Mouse (Mus musculus): ENCODE results near the gene Stk17b.
A peak's percentile ranks its signal among the peaks of the same experiment; 100 is the strongest.
"Not testable (repeated sequence)": the region's sequence is repeated elsewhere in the genome, so short reads cannot be mapped to it uniquely, and the experiment has no call there.

The Stk17b gene

GRCm38 (mm10) chr1:53721353-53721752 lies 63.7 kb downstream of the Stk17b start:
- no peak for DNase-seq

GRCm38 (mm10) chr1:53720601-53721351 lies 64.2 kb downstream of the Stk17b start:
- DNase-seq = no peak

GRCm38 (mm10) chr1:53715966-53716515 lies 69.0 kb downstream of the Stk17b start:
- no peak for DNase-seq

- no peak for DNase-seq
Observed at GRCm38 (mm10) chr1:53715446-53715845, 69.6 kb downstream of the Stk17b start.

GRCm38 (mm10) chr1:53713383-53713782 lies 71.6 kb downstream of the Stk17b start:
- not testable (repeated sequence) for DNase-seq

GRCm38 (mm10) chr1:53711069-53711468 lies 74.0 kb downstream of the Stk17b start:
- no peak for DNase-seq

- not testable (repeated sequence) for DNase-seq
Observed at GRCm38 (mm10) chr1:53709602-53710001, 75.4 kb downstream of the Stk17b start.

- DNase-seq = peak; percentile 53
Observed at GRCm38 (mm10) chr1:53706431-53707361, 78.3 kb downstream of the Stk17b start, which contains the start of gene Dnah7a. Gene Dnah7a, minus strand, starts transcription at chr1:53706784.

Measured in thymus, postnatal 25 days (tissue).